Mouse (Mus musculus) forebrain, embryonic 15.5 days (tissue): ENCODE measurements around the gene Mrps5. TPM values are rescaled to one million over a fixed set of nuclear protein-coding genes. Genes with fewer than 3 reads are reported as not detected.

Experiments
- ATAC-seq: fragments of 200-750 bp; cut with Nextera tagmentation; replicated peaks from 2 replicates; pipeline ENCODE4 v1.8.0; 2017; ENCODE audit warnings: mild to moderate bottlenecking, moderate TSS enrichment, moderate library complexity
- H3K27ac ChIP-seq: fragments of 300-500 bp; sonication (generic); replicated peaks from 2 replicates; pipeline ENCODE4 v1.5.1; 2015; ENCODE audit warnings: mild to moderate bottlenecking, inconsistent platforms
- H3K27me3 ChIP-seq: fragments of 300-500 bp; sonication (generic); 2 replicates; pipeline ENCODE4 v1.6.1; 2015; ENCODE audit warnings: inconsistent platforms
- H3K36me3 ChIP-seq: fragments of 300-500 bp; sonication (generic); 2 replicates; pipeline ENCODE4 v1.6.1; 2015; ENCODE audit warnings: mild to moderate bottlenecking, inconsistent platforms
- H3K4me1 ChIP-seq: fragments of 300-500 bp; sonication (generic); 2 replicates; pipeline ENCODE4 v1.6.1; 2015; ENCODE audit warnings: inconsistent platforms
- H3K4me2 ChIP-seq: fragments of 300-500 bp; sonication (generic); replicated peaks from 2 replicates; pipeline ENCODE4 v1.6.1; 2015; ENCODE audit warnings: mild to moderate bottlenecking, inconsistent platforms
- H3K4me3 ChIP-seq: fragments of 300-500 bp; sonication (generic); 2 replicates; pipeline ENCODE4 v1.5.1; 2015; ENCODE audit warnings: mild to moderate bottlenecking, inconsistent platforms
- H3K9ac ChIP-seq: fragments of 300-500 bp; sonication (generic); replicated peaks from 2 replicates; pipeline ENCODE4 v1.6.1; 2015; ENCODE audit warnings: mild to moderate bottlenecking, inconsistent platforms
- H3K9me3 ChIP-seq: fragments of 300-500 bp; sonication (generic); 2 replicates; pipeline ENCODE4 v1.6.1; 2016; ENCODE audit warnings: inconsistent platforms
- WGBS: fragments of 180-500 bp; shearing (Covaris S2); methylation state at CpG from one replicate; pipeline ENCODE4 v1.1.7; 2015; ENCODE audit warnings: mixed read lengths; 5-methylcytosine and 5-hydroxymethylcytosine counted together
- polyA plus RNA-seq: library from polyadenylated mRNA; unstranded; fragments of >200 nt; fragmentation: Nextera tagmentation; extraction: Ambion mirVana; gene quantifications from 2 replicates; pipeline ENCODE4 v1.2.1, GENCODE M21; 2015

Gene Mrps5
- polyA plus RNA-seq, 1 experiment from 2014 or later: 181 TPM

DNA sequence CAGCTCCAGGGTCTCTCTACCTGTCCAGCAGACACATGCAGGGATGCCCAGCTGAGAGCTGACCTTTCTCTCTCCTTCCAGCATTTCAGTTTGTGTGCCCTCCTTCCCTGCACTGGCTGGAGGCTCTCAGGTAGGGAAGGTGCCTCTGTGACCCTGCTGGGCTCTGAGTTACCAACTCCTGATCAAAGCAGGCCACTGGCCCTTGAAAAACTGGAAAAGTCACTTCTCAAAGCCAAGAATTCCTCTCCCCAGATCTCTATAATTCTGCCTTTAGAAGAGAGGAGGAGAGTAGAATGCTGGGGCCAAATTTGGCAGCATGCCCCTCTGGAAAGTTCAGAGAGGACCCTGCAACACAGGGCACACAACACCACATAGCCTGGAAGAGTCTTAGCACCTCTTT, 65.3 kb downstream of the Mrps5 start:
- no peaks in the 10 kb centered on the region for H3K9me3 ChIP-seq
- H3K27ac ChIP-seq: no peak overlapping the region
- no peak overlapping the region for H3K4me3 ChIP-seq
- ATAC-seq: no peak
- no peak overlapping the region for H3K4me2 ChIP-seq
- H3K9ac ChIP-seq: no peak overlapping the region
- H3K36me3 ChIP-seq: no peaks in the 10 kb centered on the region
- peaks cover 10% of the 10 kb centered on the region for H3K4me1 ChIP-seq
- peaks cover 42% of the 10 kb centered on the region for H3K27me3 ChIP-seq

DNA sequence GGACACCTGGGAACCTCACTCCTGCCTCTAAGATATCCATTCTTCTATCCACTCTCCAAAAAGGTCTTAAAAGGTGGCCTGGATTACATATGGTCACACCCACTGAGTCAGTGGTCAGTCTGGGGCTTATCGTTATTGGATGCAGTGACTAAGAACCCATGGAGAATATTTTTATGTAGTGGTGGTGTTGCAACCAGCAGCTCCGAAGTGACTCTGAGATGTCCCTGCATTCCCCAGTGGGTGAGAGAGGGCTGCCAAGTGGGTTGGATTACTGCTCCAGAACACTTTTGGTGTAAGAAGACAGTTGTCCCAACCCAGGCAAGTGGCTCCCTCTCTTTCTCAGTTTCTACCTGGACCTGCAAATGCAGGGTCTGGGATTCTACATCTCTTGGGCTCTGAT, 65.8 kb downstream of the Mrps5 start:
- Histone ChIP-seq H3K27me3 (peaks cover 47% of the 10 kb centered on the region), H3K4me1 (peaks cover 10% of the 10 kb centered on the region), H3K9me3 (no peaks in the 10 kb centered on the region), H3K4me2 (no peak overlapping the region), H3K27ac (no peak overlapping the region), H3K36me3 (no peaks in the 10 kb centered on the region), H3K4me3 (no peak overlapping the region), H3K9ac (no peak overlapping the region)
- WGBS: 88% methylated on average over 2 of the region's 2 CpGs
- no peak for ATAC-seq

GRCm38 (mm10) chr2:127654786-127655185, 67.8 kb downstream of the Mrps5 start:
- H3K27ac ChIP-seq: no peak overlapping the region
- no peaks in the 10 kb centered on the region for H3K9me3 ChIP-seq
- H3K4me3 ChIP-seq: no peak overlapping the region
- no peak for ATAC-seq
- H3K4me2 ChIP-seq: no peak overlapping the region
- no peak overlapping the region for H3K9ac ChIP-seq
- peaks cover 10% of the 10 kb centered on the region for H3K4me1 ChIP-seq
- no peaks in the 10 kb centered on the region for H3K36me3 ChIP-seq
- 51% methylated on average over 3 of the region's 3 CpGs for WGBS
- peaks cover 49% of the 10 kb centered on the region for H3K27me3 ChIP-seq

GRCm38 (mm10) chr2:127655419-127655818, 68.4 kb downstream of the Mrps5 start:
- H3K4me1 ChIP-seq: peaks cover 10% of the 10 kb centered on the region
- no peak overlapping the region for H3K9ac ChIP-seq
- no peak for ATAC-seq
- H3K27ac ChIP-seq: no peak overlapping the region
- no peak overlapping the region for H3K4me3 ChIP-seq
- no peaks in the 10 kb centered on the region for H3K9me3 ChIP-seq
- H3K36me3 ChIP-seq: no peaks in the 10 kb centered on the region
- WGBS: 5% methylated on average over 9 of the region's 9 CpGs
- H3K4me2 ChIP-seq: no peak overlapping the region
- H3K27me3 ChIP-seq: peaks cover 49% of the 10 kb centered on the region

GRCm38 (mm10) chr2:127656086-127656720, 69.2 kb downstream of the Mrps5 start, which contains the start of gene Mal:
Mal (minus strand) TSS chr2:127656695.
- H3K27ac ChIP-seq: no peak within 1 kb of the TSS
- peaks cover 10% of the 10 kb centered on the region for H3K4me1 ChIP-seq
- peaks cover 49% of the 10 kb centered on the region for H3K27me3 ChIP-seq
- H3K4me2 ChIP-seq: peak within 1 kb of the TSS; percentile 58
- under 1% methylated on average over 43 of the region's 43 CpGs for WGBS
- no peak for ATAC-seq
- H3K4me3 ChIP-seq: peak within 1 kb of the TSS; percentile 38
- no peaks in the 10 kb centered on the region for H3K9me3 ChIP-seq
- H3K9ac ChIP-seq: peak within 1 kb of the TSS; percentile 33
- no peaks in the 10 kb centered on the region for H3K36me3 ChIP-seq

Other genes starting within 250 kb of the Mrps5 start
- not detected in 2 replicates for gene Astl, start 248.6 kb upstream of the Mrps5 start, polyA plus RNA-seq
- 0.88 and 1.00 TPM in 2 replicates for gene Adra2b, start 224.0 kb upstream of the Mrps5 start, polyA plus RNA-seq
- gene Gpat2, start 162.0 kb upstream of the Mrps5 start, polyA plus RNA-seq: 0.09 TPM in 1 of 2 replicates, not detected in the other
- gene Fahd2a, start 142.7 kb upstream of the Mrps5 start, polyA plus RNA-seq: 29.9 and 33.1 TPM in 2 replicates
- 8.3 and 8.6 TPM in 2 replicates for gene Kcnip3, start 65.1 kb upstream of the Mrps5 start, polyA plus RNA-seq
- gene Prom2, start 45.8 kb upstream of the Mrps5 start, polyA plus RNA-seq: not detected in 2 replicates
- 10.3 and 11.0 TPM in 2 replicates for gene Zfp661, start 128 bp upstream of the Mrps5 start, polyA plus RNA-seq
- 1.0 and 1.4 TPM in 2 replicates for gene Mal, start 69.5 kb downstream of the Mrps5 start, polyA plus RNA-seq
- gene Mall, start 142.7 kb downstream of the Mrps5 start, polyA plus RNA-seq: 0.68 and 0.70 TPM in 2 replicates
- 19.3 and 19.6 TPM in 2 replicates for gene Nphp1, start 201.7 kb downstream of the Mrps5 start, polyA plus RNA-seq
- gene Mtln, start 205.3 kb downstream of the Mrps5 start, polyA plus RNA-seq: 31.8 and 36.1 TPM in 2 replicates
- 23.6 and 27.3 TPM in 2 replicates for gene Bub1, start 244.6 kb downstream of the Mrps5 start, polyA plus RNA-seq